Mouse (Mus musculus): ENCODE data around the gene Mup3. TPM values are rescaled to one million over a fixed set of nuclear protein-coding genes. Genes with fewer than 3 reads are reported as not detected.
"Not testable (repeated sequence)": the region's sequence is repeated elsewhere in the genome, so short reads cannot be mapped to it uniquely, and the experiment has no call there.

The Mup3 gene
- polyA plus RNA-seq (2015; fragmentation: Nextera tagmentation; extraction: Ambion mirVana) = not detected in 2 replicates

- ATAC-seq (ENCODE audit: low read depth) (no peak), DNase-seq (no peak)
- H3K36me3 ChIP-seq = no peaks in the 10 kb centered on the region
- H3K4me2 ChIP-seq = no peak within 1 kb of the TSS
- H3K27ac ChIP-seq = no peak within 1 kb of the TSS
- no peaks in the 10 kb centered on the region for H3K9me3 ChIP-seq (replicated peaks)
- no peak within 1 kb of the TSS for H3K4me3 ChIP-seq (replicated peaks)
- H3K9ac ChIP-seq = no peak within 1 kb of the TSS
- H3K4me1 ChIP-seq (replicated peaks) = no peaks in the 10 kb centered on the region
- H3K27me3 ChIP-seq = no peaks in the 10 kb centered on the region
- WGBS (ENCODE audit: insufficient replicate concordance) = 52% methylated on average over 2 of the region's 2 CpGs
Observed at GRCm38 (mm10) chr4:62087241-62087640, at the start of gene Mup3. Gene Mup3, minus strand, starts transcription at chr4:62087342.

GRCm38 (mm10) chr4:62133706-62134105 is 46.6 kb upstream of the Mup3 start:
- 52% methylated on average over 7 of the region's 7 CpGs for WGBS (ENCODE audit: insufficient replicate concordance)
- H3K9me3 ChIP-seq (replicated peaks) = peaks cover 19% of the 10 kb centered on the region; the same call in 1 of the 2 replicates
- ATAC-seq (ENCODE audit: low read depth) (no peak), DNase-seq (no peak)
- H3K4me2 ChIP-seq = no peak overlapping the region
- H3K4me3 ChIP-seq (replicated peaks) = no peak overlapping the region
- no peaks in the 10 kb centered on the region for H3K27me3 ChIP-seq
- no peaks in the 10 kb centered on the region for H3K36me3 ChIP-seq
- H3K4me1 ChIP-seq (replicated peaks) = no peaks in the 10 kb centered on the region
- no peak overlapping the region for H3K27ac ChIP-seq
- no peak overlapping the region for H3K9ac ChIP-seq

DNA sequence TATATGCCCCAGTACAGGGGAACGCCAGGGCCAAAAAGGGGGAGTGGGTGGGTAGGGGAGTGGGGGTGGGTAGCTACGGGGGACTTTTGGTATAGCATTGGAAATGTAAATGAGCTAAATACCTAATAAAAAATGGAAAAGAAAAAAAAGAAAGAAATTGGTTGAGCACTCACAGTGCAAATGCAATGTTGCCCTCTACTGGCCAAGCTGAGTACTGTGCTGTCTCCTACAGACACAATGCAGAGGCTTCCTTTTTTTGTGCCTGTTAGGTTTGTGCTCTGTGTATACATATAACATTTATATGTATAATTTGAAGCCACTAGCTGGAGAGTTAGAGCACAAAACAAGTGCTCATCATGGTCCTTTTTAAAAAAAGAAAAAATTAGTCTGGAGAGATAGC is 16.2 kb upstream of the Mup3 start:
- DNase-seq; H3K36me3 ChIP-seq; H3K9me3 ChIP-seq (replicated peaks); H3K9ac ChIP-seq; H3K4me2 ChIP-seq; H3K27ac ChIP-seq; ATAC-seq (ENCODE audit: low read depth); H3K27me3 ChIP-seq; H3K4me1 ChIP-seq (replicated peaks); H3K4me3 ChIP-seq (replicated peaks): not testable (repeated sequence)
- 52% methylated on average over 2 of the region's 2 CpGs for WGBS (ENCODE audit: insufficient replicate concordance)

DNA sequence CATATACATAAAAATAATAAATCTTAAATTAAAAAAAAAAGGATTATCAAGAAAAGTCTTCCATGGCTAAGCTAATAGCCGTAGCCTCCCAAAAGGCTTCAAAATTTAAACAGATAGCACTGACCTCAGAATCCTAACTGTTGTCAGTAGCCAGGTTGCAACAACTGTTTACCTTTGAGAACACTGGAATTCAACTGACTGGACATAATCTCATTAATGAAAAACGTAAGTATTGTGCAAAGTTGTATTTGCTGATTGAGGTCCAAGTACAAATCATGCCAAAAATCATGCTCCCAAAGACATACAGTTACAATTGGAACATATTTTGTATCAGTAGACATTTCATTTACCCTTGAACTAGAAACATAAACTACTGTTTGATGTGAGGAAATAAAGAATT is 811 bp upstream of the Mup3 start:
- ATAC-seq (ENCODE audit: low read depth) (no peak), DNase-seq (no peak)
- Histone ChIP-seq H3K9me3 (replicated peaks) (no peaks in the 10 kb centered on the region), H3K36me3 (no peaks in the 10 kb centered on the region), H3K4me3 (replicated peaks) (no peak overlapping the region), H3K27ac (no peak overlapping the region), H3K9ac (no peak overlapping the region), H3K4me2 (no peak overlapping the region), H3K27me3 (no peaks in the 10 kb centered on the region), H3K4me1 (replicated peaks) (no peaks in the 10 kb centered on the region)
- WGBS (ENCODE audit: insufficient replicate concordance) = 63% methylated on average over 2 of the region's 2 CpGs

GRCm38 (mm10) chr4:62082755-62083154 is 4.4 kb downstream of the Mup3 start:
- H3K4me1 ChIP-seq (replicated peaks) = no peaks in the 10 kb centered on the region
- no peak overlapping the region for H3K4me2 ChIP-seq
- H3K27me3 ChIP-seq = no peaks in the 10 kb centered on the region
- no peak overlapping the region for H3K27ac ChIP-seq
- no peaks in the 10 kb centered on the region for H3K36me3 ChIP-seq
- no peaks in the 10 kb centered on the region for H3K9me3 ChIP-seq (replicated peaks)
- no peak for ATAC-seq (ENCODE audit: low read depth)
- no peak overlapping the region for H3K9ac ChIP-seq
- H3K4me3 ChIP-seq (replicated peaks) = no peak overlapping the region
- DNase-seq = no peak

DNA sequence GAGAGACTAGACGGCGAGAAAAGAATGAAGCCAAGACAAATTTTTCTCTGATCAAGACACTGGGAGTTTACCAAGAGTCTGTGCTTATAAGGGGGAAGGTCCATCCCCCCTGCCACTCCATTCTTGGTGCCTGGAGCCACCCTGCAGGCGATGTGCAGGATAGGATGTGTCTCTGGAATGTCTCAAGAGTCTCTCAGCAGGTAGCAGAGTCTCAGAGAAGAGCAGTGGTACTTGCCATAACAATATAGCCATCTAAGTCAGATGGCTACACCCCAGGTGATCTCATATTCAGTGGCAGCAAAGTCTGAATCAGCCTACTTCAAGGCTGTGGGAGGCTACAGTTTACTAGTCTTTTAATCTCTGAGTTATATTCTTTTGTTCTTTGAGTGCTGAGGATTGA is 12.0 kb downstream of the Mup3 start:
- Histone ChIP-seq H3K4me3 (replicated peaks) (no peak overlapping the region), H3K4me2 (no peak overlapping the region), H3K27ac (no peak overlapping the region), H3K36me3 (no peaks in the 10 kb centered on the region), H3K9me3 (replicated peaks) (no peaks in the 10 kb centered on the region), H3K4me1 (replicated peaks) (no peaks in the 10 kb centered on the region), H3K9ac (no peak overlapping the region), H3K27me3 (no peaks in the 10 kb centered on the region)
- WGBS (ENCODE audit: insufficient replicate concordance) = 44% methylated on average over 3 of the region's 3 CpGs
- ATAC-seq (ENCODE audit: low read depth) = no peak
- DNase-seq = no peak

DNA sequence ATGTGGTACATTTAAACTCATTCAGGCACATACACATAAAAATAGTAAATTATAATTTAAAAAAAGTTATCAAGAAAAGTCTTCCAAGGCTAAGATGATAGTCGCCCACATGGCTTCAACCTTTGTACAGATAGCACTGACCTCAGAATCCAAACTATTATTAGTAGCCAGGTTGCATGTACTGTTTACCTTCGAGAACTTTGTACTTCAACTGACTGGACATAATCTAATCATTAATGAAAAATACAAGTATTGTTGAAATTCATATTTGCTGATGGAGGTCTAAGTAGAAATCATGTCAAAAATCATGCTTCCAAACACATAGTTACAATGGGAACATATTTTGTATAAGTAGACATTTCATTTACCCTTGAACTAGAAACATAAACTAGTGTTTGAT is 32.4 kb downstream of the Mup3 start:
- not testable (repeated sequence) for H3K4me2 ChIP-seq; H3K27ac ChIP-seq; DNase-seq; ATAC-seq (ENCODE audit: low read depth); H3K36me3 ChIP-seq; H3K4me1 ChIP-seq (replicated peaks); H3K9ac ChIP-seq; H3K4me3 ChIP-seq (replicated peaks); H3K9me3 ChIP-seq (replicated peaks); H3K27me3 ChIP-seq
- WGBS (ENCODE audit: insufficient replicate concordance) = 45% methylated on average over 2 of the region's 2 CpGs

DNA sequence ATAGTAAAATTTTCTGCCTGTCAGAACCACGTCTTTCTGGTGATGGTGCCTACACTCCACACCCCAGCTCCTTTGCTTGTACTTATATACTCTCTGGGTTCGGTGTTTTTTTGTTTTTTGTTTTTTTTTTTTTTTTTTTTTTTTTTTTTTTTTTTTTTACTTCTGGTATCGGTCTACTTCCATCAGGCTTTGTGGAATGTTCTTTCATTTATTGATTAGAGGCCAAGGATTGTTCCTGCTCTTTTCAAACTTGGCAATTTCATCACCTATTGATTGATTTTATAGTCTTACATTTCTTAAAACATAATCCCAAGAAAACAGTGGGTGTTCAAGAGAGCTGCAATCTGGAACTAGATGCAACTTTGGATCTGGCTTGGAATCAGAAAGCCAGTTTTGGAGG is 33.1 kb downstream of the Mup3 start, which contains the start of gene Mup20:
Mup20 (minus strand) TSS at position 101 of the 400 bp plus-strand sequence.
- not testable (repeated sequence) for H3K36me3 ChIP-seq; H3K27me3 ChIP-seq; DNase-seq; ATAC-seq (ENCODE audit: low read depth); H3K9ac ChIP-seq; H3K9me3 ChIP-seq (replicated peaks); H3K4me2 ChIP-seq; H3K4me3 ChIP-seq (replicated peaks); H3K4me1 ChIP-seq (replicated peaks); H3K27ac ChIP-seq
- WGBS (ENCODE audit: insufficient replicate concordance) = 47% methylated on average over 3 of the region's 3 CpGs

Other genes with a start within 250 kb of the Mup3 start
- gene Mup20, start 33.2 kb downstream of the Mup3 start, polyA plus RNA-seq (2015; fragmentation: Nextera tagmentation; extraction: Ambion mirVana) = not detected in 2 replicates
- not detected in 2 replicates for gene Mup21, start 63.5 kb upstream of the Mup3 start, polyA plus RNA-seq (2015; fragmentation: Nextera tagmentation; extraction: Ambion mirVana)
- gene Zfp37, start 143.7 kb upstream of the Mup3 start, polyA plus RNA-seq (2015; fragmentation: Nextera tagmentation; extraction: Ambion mirVana) = 0.47 and 0.78 TPM in 2 replicates
- gene Slc31a2, start 175.2 kb upstream of the Mup3 start, polyA plus RNA-seq (2015; fragmentation: Nextera tagmentation; extraction: Ambion mirVana) = 5.6 and 6.7 TPM in 2 replicates

All from liver, embryonic 13.5 days (tissue).